Mouse (Mus musculus) retina, postnatal 1 day (tissue): Measurements from ENCODE around the gene Cdc42ep2.
A peak's percentile ranks its signal among the peaks of the same experiment; 100 is the strongest.

Experiments
- DNase-seq: peaks from one replicate; pipeline ENCODE4 v3.0.0-alpha.2; 2012

Gene Cdc42ep2

DNA sequence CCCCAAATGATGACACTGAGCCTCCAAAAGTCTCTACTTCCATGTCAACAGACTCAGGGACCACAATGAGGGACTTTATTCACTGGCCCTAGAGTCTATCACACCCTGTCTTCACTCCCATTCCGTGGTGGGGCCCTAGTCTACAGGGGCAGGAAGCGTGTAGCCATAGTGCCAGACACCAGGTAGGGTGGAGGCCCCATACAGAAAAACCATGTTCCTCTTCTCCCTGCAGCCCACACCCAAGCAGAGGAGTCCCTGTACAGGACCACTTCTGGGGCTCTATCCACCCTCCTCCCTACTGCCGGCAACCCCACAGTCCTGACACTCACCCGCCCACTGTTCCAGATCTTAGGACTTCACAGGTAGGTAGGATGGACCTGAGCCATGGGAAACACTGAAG, 52.1 kb downstream of the Cdc42ep2 start:
- DNase-seq: no peak

DNA sequence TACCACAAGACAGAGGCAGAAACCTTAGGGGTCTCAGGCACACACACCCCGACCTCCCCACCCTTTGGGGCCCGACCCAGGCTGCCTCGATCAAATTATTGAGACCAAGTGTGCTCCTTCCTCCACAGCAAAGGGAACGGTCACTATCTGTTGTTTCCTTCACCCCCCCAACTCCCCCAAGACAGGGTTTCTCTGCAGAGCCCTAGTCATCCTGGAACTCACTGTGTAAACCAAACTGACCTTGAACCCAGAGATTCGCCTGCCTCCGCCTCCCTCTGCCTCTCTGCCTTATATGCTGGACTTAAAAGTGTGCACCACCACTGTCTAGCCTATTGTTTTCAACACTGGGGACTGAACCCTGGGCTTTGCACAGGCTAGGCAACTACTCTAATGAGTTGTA, 52.9 kb downstream of the Cdc42ep2 start:
- DNase-seq: no peak

- DNase-seq: peak; percentile 73
These were observed 53.3 kb downstream of the Cdc42ep2 start for GRCm38 (mm10) chr19:5871273-5871672.

DNA sequence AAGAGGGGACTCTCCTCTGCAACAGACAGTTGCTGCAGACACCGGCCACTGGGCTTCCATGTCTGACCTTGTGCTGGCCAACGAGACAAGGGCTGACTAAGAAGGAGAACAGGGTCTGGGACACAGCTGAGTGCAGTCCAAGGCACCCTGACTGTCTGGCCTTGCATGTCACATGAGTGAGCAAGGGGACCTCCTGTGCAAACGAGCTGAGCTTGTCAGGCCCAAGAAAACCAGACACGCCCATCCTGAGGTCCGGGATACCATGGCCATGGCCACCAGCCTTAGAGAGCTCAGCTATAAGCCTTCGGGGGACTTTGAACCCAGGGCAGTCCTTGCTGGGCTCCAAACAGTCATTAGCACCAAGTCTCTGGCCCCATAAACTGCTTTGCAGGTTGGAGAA, 56.5 kb downstream of the Cdc42ep2 start:
- DNase-seq: no peak
